Mouse (Mus musculus) thymus, postnatal 36 days (tissue): ENCODE measurements around the gene Tma7.
A peak's percentile ranks its signal among the peaks of the same experiment; 100 is the strongest.

Experiments
- DNase-seq, 2 experiments: peaks; one replicate each; pipeline ENCODE4 v3.0.0; 2022; ENCODE audit warnings: mixed read lengths in 2 of 2

Gene Tma7

GRCm38 (mm10) chr9:109060184-109060897, 22.0 kb downstream of the Tma7 start:
- DNase-seq: no peak

GRCm38 (mm10) chr9:109059136-109059903, 23.1 kb downstream of the Tma7 start, which contains the start of gene Trex1:
Gene Trex1 (minus strand): TSS chr9:109059734.
- peak; percentile 83 to 85 for DNase-seq

GRCm38 (mm10) chr9:109058006-109058765, 24.2 kb downstream of the Tma7 start:
- peak in 1 of 2 experiments; percentile 35 for DNase-seq

- no peak for DNase-seq
Measured at GRCm38 (mm10) chr9:109057543-109057942, 24.8 kb downstream of the Tma7 start.

GRCm38 (mm10) chr9:109056916-109057315, 25.5 kb downstream of the Tma7 start:
- DNase-seq: no peak

GRCm38 (mm10) chr9:109056081-109056690, 26.2 kb downstream of the Tma7 start:
- no peak for DNase-seq

GRCm38 (mm10) chr9:109055271-109056030, 26.9 kb downstream of the Tma7 start:
- DNase-seq: no peak

- DNase-seq: peak; percentile 56 to 64
Measured at GRCm38 (mm10) chr9:109054712-109055111, 27.7 kb downstream of the Tma7 start.

- DNase-seq: no peak
Measured at GRCm38 (mm10) chr9:109053851-109054250, 28.5 kb downstream of the Tma7 start.

- DNase-seq: no peak
Measured at GRCm38 (mm10) chr9:109053366-109053765, 29.0 kb downstream of the Tma7 start.

- DNase-seq: peak in 1 of 2 experiments; percentile 42
Measured at GRCm38 (mm10) chr9:109052490-109053260, 29.7 kb downstream of the Tma7 start.

- no peak for DNase-seq
Measured at GRCm38 (mm10) chr9:109051651-109052489, 30.5 kb downstream of the Tma7 start.

GRCm38 (mm10) chr9:109051011-109051501, 31.3 kb downstream of the Tma7 start:
- DNase-seq: peak; percentile 47 to 54

- no peak for DNase-seq
Measured at GRCm38 (mm10) chr9:109050674-109050997, 31.8 kb downstream of the Tma7 start.

GRCm38 (mm10) chr9:109049996-109050673, 32.3 kb downstream of the Tma7 start:
- DNase-seq: peak in 1 of 2 experiments; percentile 29

GRCm38 (mm10) chr9:109049316-109049715, 33.1 kb downstream of the Tma7 start:
- DNase-seq: no peak

GRCm38 (mm10) chr9:109046306-109046705, 36.1 kb downstream of the Tma7 start:
- peak; percentile 82 for DNase-seq

GRCm38 (mm10) chr9:109041351-109041750, 41.0 kb downstream of the Tma7 start:
- DNase-seq: no peak

- DNase-seq: no peak
Measured at GRCm38 (mm10) chr9:109040906-109041305, 41.5 kb downstream of the Tma7 start.

GRCm38 (mm10) chr9:109040216-109040615, 42.2 kb downstream of the Tma7 start:
- DNase-seq: no peak
